Mouse (Mus musculus): ENCODE data around the gene Mafg. TPM values are rescaled to one million over a fixed set of nuclear protein-coding genes. Genes with fewer than 3 reads are reported as not detected.

The Mafg gene
- polyA plus RNA-seq, 1 experiment from 2014 or later = 20.2 TPM

- 6% methylated on average over 47 of the region's 75 CpGs for WGBS (ENCODE audit: insufficient replicate concordance)
- peak; percentile 20; the same call in 1 of the 2 replicates for ATAC-seq (replicated peaks; ENCODE audit: insufficient number of reproducible peaks, low FRiP score, low TSS enrichment)
- Histone ChIP-seq H3K9ac (ENCODE audit: low read depth, low read length) (peak within 1 kb of the TSS; percentile 96), H3K27ac (ENCODE audit: low read depth, low read length) (peak within 1 kb of the TSS; percentile 92), H3K36me3 (ENCODE audit: control insufficient read depth, insufficient read depth, low read length) (peaks cover 37% of the 10 kb centered on the region), H3K9me3 (replicated peaks; ENCODE audit: control insufficient read depth, low read length) (peaks cover 4% of the 10 kb centered on the region; the same call in 1 of the 2 replicates), H3K4me3 (ENCODE audit: low read depth, low read length) (peak within 1 kb of the TSS; percentile 95), H3K4me1 (ENCODE audit: control insufficient read depth, insufficient read depth, low read length) (peaks cover 25% of the 10 kb centered on the region), H3K27me3 (ENCODE audit: control insufficient read depth, insufficient read depth, low read length) (no peaks in the 10 kb centered on the region), H3K4me2 (peak within 1 kb of the TSS; percentile 96)
Measured at GRCm38 (mm10) chr11:120581490-120582267, 51.7 kb downstream of the Mafg start, which contains the start of gene Arhgdia. Gene Arhgdia, minus strand, starts transcription at chr11:120581624.

GRCm38 (mm10) chr11:120580871-120581331 lies 52.5 kb downstream of the Mafg start:
- H3K27me3 ChIP-seq (ENCODE audit: control insufficient read depth, insufficient read depth, low read length) = no peaks in the 10 kb centered on the region

DNA sequence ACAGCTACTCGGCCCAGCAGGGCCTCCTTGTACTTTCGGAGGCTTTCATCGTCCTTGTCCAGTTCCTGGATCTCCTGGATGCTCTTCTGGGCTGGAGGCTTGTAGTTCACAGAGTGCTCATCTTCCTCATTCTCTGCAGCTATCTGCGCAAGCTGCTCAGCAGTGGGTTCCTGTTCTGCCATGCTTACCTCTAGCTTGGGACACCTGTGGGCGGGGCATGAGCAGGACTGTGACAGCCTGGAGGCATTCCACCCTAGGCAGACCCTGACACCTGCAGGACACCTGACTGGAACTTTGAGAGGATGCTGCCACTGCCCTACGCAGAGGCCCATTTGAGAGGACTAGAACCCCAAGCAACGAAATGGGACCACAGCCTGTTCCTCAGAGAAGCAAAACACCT lies 53.2 kb downstream of the Mafg start:
- no peak for ATAC-seq (replicated peaks; ENCODE audit: insufficient number of reproducible peaks, low FRiP score, low TSS enrichment)
- Histone ChIP-seq H3K27me3 (ENCODE audit: control insufficient read depth, insufficient read depth, low read length) (no peaks in the 10 kb centered on the region), H3K4me2 (peak overlapping the region; percentile 96), H3K9ac (ENCODE audit: low read depth, low read length) (peak overlapping the region; percentile 96), H3K27ac (ENCODE audit: low read depth, low read length) (peak overlapping the region; percentile 92), H3K4me1 (ENCODE audit: control insufficient read depth, insufficient read depth, low read length) (peaks cover 25% of the 10 kb centered on the region), H3K4me3 (ENCODE audit: low read depth, low read length) (peak overlapping the region; percentile 95), H3K9me3 (replicated peaks; ENCODE audit: control insufficient read depth, low read length) (peaks cover 4% of the 10 kb centered on the region; the same call in 1 of the 2 replicates), H3K36me3 (ENCODE audit: control insufficient read depth, insufficient read depth, low read length) (peaks cover 32% of the 10 kb centered on the region)
- 62% methylated on average over 7 of the region's 7 CpGs for WGBS (ENCODE audit: insufficient replicate concordance)

More at GRCm38 (mm10) chr11:120580871-120581331, 52.5 kb downstream of the Mafg start:
- ATAC-seq (replicated peaks; ENCODE audit: insufficient number of reproducible peaks, low FRiP score, low TSS enrichment) = peak; percentile 51
- H3K36me3 ChIP-seq (ENCODE audit: control insufficient read depth, insufficient read depth, low read length) = peaks cover 35% of the 10 kb centered on the region
- H3K4me1 ChIP-seq (ENCODE audit: control insufficient read depth, insufficient read depth, low read length) = peaks cover 25% of the 10 kb centered on the region
- H3K4me3 ChIP-seq (ENCODE audit: low read depth, low read length) = peak overlapping the region; percentile 95
- peaks cover 4% of the 10 kb centered on the region; the same call in 1 of the 2 replicates for H3K9me3 ChIP-seq (replicated peaks; ENCODE audit: control insufficient read depth, low read length)
- under 1% methylated on average over 29 of the region's 44 CpGs for WGBS (ENCODE audit: insufficient replicate concordance)
- peak overlapping the region; percentile 96 for H3K4me2 ChIP-seq
- peak overlapping the region; percentile 92 for H3K27ac ChIP-seq (ENCODE audit: low read depth, low read length)
- peak overlapping the region; percentile 96 for H3K9ac ChIP-seq (ENCODE audit: low read depth, low read length)

- H3K36me3 ChIP-seq (ENCODE audit: control insufficient read depth, insufficient read depth, low read length) = peaks cover 30% of the 10 kb centered on the region
- H3K27me3 ChIP-seq (ENCODE audit: control insufficient read depth, insufficient read depth, low read length) = no peaks in the 10 kb centered on the region
- WGBS (ENCODE audit: insufficient replicate concordance) = 47% methylated on average over 15 of the region's 15 CpGs
- peak overlapping the region; percentile 96 for H3K4me2 ChIP-seq
- ATAC-seq (replicated peaks; ENCODE audit: insufficient number of reproducible peaks, low FRiP score, low TSS enrichment) = no peak
- peaks cover 29% of the 10 kb centered on the region for H3K4me1 ChIP-seq (ENCODE audit: control insufficient read depth, insufficient read depth, low read length)
- H3K9ac ChIP-seq (ENCODE audit: low read depth, low read length) = 0 out of 2 replicates have a peak overlapping the region, but pooled peaks have one; percentile 36
- H3K4me3 ChIP-seq (ENCODE audit: low read depth, low read length) = peak overlapping the region; percentile 95
- no peak overlapping the region for H3K27ac ChIP-seq (ENCODE audit: low read depth, low read length)
- peaks cover 4% of the 10 kb centered on the region; the same call in 1 of the 2 replicates for H3K9me3 ChIP-seq (replicated peaks; ENCODE audit: control insufficient read depth, low read length)
Measured at GRCm38 (mm10) chr11:120579316-120580107, 53.9 kb downstream of the Mafg start.

DNA sequence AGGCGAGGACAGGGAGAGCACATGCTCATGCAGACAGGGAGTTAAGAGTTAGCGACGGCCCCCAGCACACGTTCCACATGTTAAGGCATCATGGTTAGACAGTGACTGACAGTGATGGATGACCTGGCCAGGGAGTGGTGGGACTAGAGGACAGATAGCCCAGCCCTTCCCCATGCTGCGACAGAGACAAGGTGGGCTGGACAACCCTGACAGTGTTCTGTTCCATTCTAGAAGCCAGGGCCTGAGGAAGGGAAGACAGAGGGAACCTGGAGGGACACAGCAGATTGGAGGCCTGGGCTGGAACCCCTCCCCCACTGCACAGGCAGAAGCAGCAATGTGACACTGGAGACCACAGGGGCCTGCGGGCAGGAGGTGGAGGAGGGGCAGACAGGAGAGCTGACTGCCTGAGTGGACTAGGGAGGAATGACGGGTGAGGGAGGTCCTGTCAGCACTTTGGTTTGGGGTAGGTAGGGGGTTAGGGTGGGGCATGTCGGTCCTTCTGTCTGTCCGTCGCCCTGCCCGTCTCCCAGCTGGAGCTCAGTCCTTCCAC lies 54.6 kb downstream of the Mafg start:
- Histone ChIP-seq H3K4me2 (no peak overlapping the region), H3K27me3 (ENCODE audit: control insufficient read depth, insufficient read depth, low read length) (no peaks in the 10 kb centered on the region), H3K27ac (ENCODE audit: low read depth, low read length) (no peak overlapping the region), H3K9ac (ENCODE audit: low read depth, low read length) (0 out of 2 replicates have a peak overlapping the region, but pooled peaks have one; percentile 36), H3K4me3 (ENCODE audit: low read depth, low read length) (no peak overlapping the region), H3K4me1 (ENCODE audit: control insufficient read depth, insufficient read depth, low read length) (peaks cover 33% of the 10 kb centered on the region), H3K36me3 (ENCODE audit: control insufficient read depth, insufficient read depth, low read length) (peaks cover 24% of the 10 kb centered on the region), H3K9me3 (replicated peaks; ENCODE audit: control insufficient read depth, low read length) (peaks cover under 1% of the 10 kb centered on the region; the same call in 1 of the 2 replicates)
- 62% methylated on average over 11 of the region's 11 CpGs for WGBS (ENCODE audit: insufficient replicate concordance)
- ATAC-seq (replicated peaks; ENCODE audit: insufficient number of reproducible peaks, low FRiP score, low TSS enrichment) = no peak

DNA sequence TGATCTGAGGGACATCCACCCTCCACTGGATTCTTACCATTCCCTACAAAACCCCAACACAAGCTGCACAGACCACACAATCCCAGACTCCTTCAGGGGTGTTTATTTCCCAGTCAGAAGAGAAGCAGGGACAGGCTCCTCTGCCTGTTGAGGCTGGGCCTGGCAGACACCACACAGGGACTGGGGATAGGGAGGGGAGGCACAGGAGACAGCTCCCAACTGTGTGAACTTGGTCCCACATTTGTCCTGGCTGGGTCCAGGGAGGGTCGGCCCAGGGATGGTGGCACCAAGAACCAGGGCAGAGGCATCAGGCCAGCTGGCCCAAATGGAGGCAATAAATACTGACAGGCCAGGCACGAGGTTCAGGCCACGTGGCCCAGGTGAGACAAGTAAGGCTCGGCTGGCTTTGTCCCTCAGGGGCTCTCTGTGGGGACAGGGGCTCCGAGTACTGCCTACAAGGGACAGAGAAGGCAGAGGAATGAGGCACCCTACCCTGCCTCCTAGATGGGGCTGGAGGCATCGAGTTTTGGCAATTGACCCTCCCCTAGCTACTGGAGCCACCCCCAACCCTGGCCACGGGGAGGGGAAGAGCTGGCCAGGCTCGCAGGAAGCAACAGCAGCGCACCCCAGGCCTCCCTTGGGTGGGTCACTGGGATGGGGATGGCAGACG lies 55.2 kb downstream of the Mafg start:
- no peak overlapping the region for H3K27ac ChIP-seq (ENCODE audit: low read depth, low read length)
- no peak overlapping the region for H3K9ac ChIP-seq (ENCODE audit: low read depth, low read length)
- ATAC-seq (replicated peaks; ENCODE audit: insufficient number of reproducible peaks, low FRiP score, low TSS enrichment) = no peak

GRCm38 (mm10) chr11:120577211-120578023 lies 56.0 kb downstream of the Mafg start:
- ATAC-seq (replicated peaks; ENCODE audit: insufficient number of reproducible peaks, low FRiP score, low TSS enrichment) = no peak
- H3K4me2 ChIP-seq = no peak overlapping the region
- peaks cover 33% of the 10 kb centered on the region for H3K4me1 ChIP-seq (ENCODE audit: control insufficient read depth, insufficient read depth, low read length)
- H3K9me3 ChIP-seq (replicated peaks; ENCODE audit: control insufficient read depth, low read length) = no peaks in the 10 kb centered on the region
- no peak overlapping the region for H3K27ac ChIP-seq (ENCODE audit: low read depth, low read length)
- H3K36me3 ChIP-seq (ENCODE audit: control insufficient read depth, insufficient read depth, low read length) = peaks cover 23% of the 10 kb centered on the region
- no peak overlapping the region for H3K9ac ChIP-seq (ENCODE audit: low read depth, low read length)
- WGBS (ENCODE audit: insufficient replicate concordance) = 84% methylated on average over 7 of the region's 7 CpGs
- no peak overlapping the region for H3K4me3 ChIP-seq (ENCODE audit: low read depth, low read length)
- no peaks in the 10 kb centered on the region for H3K27me3 ChIP-seq (ENCODE audit: control insufficient read depth, insufficient read depth, low read length)

More for the DNA sequence above, 55.2 kb downstream of the Mafg start:
- Histone ChIP-seq H3K4me1 (ENCODE audit: control insufficient read depth, insufficient read depth, low read length) (peaks cover 33% of the 10 kb centered on the region), H3K36me3 (ENCODE audit: control insufficient read depth, insufficient read depth, low read length) (peaks cover 23% of the 10 kb centered on the region), H3K4me3 (ENCODE audit: low read depth, low read length) (no peak overlapping the region), H3K9me3 (replicated peaks; ENCODE audit: control insufficient read depth, low read length) (no peaks in the 10 kb centered on the region), H3K4me2 (no peak overlapping the region), H3K27me3 (ENCODE audit: control insufficient read depth, insufficient read depth, low read length) (no peaks in the 10 kb centered on the region)
- WGBS (ENCODE audit: insufficient replicate concordance) = 78% methylated on average over 10 of the region's 10 CpGs
